Mouse (Mus musculus): ENCODE results near the gene Psap. TPM values are rescaled to one million over a fixed set of nuclear protein-coding genes. Genes with fewer than 3 reads are reported as not detected.
A peak's percentile ranks its signal among the peaks of the same experiment; 100 is the strongest.

The Psap gene
- polyA plus RNA-seq, 2 experiments = 46.0 to 172 TPM

DNA sequence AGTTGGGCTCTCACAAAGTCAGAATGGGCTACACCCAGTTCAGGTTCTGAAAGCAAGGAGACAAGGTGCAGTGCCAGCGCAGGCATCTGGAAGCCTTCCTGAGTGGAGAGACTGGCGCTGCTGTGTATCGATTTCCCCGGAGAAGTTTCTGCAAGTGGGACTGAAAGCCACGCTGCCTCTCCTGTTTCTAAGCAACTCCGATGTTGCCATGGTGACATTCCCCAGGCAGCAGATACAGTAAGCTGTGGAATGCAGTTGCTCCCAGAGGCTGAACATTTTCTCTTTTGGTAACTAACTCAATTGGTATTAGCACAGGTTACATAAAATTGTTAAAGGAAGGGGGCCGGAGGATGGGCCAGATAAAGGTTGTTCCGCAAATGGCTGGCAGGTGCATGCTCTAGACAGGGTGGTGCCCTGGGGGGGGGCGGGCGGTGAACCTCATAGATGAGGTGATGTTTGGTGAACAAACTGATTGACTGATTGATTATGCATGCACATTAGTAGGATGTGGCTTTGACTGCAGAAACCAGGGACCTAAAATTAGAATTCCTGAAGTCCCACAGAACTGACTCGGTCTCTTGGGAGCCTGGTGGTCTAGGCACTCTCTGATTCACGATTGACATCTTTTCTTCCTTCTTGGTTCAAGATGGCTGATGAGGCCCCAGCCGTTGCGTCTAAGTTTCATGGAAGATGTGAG lies 8.4 kb downstream of the Psap start:
- Histone ChIP-seq H3K27ac (no peak overlapping the region), H3K36me3 (replicated peaks; ENCODE audit: control insufficient read depth, insufficient read depth, low read depth) (no peaks in the 10 kb centered on the region), H3K9me3 (ENCODE audit: control insufficient read depth, low read length) (no peaks in the 10 kb centered on the region), H3K4me1 (replicated peaks; ENCODE audit: control insufficient read depth in 2 of 2, insufficient read depth in 2 of 2, low read length in 1 of 2) (peaks cover 16 to 31% of the 10 kb centered on the region in 2 experiments), H3K4me2 (ENCODE audit: low read depth) (no peak overlapping the region; the same call in 1 of the 2 replicates), H3K27me3 (ENCODE audit: control insufficient read depth, insufficient read depth, low read length) (no peaks in the 10 kb centered on the region), H3K4me3 (ENCODE audit: insufficient read depth in 1 of 2, low read depth in 2 of 2, low read length in 2 of 2) (no peak overlapping the region), H3K9ac (replicated peaks) (no peak overlapping the region)
- TF ChIP-seq CTCF (IDR thresholded peaks at IDR 0.05; ENCODE audit: low read depth) (no peak), EP300 (IDR thresholded peaks at IDR 0.05; ENCODE audit: low read depth) (no peak)
- 81% methylated on average over 14 of the region's 14 CpGs for WGBS (ENCODE audit: insufficient replicate concordance)
- DNase-seq (ENCODE audit: low read depth in 3 of 3, low spot score in 3 of 3) = no peak
- no peak for ATAC-seq (ENCODE audit: insufficient read depth)

DNA sequence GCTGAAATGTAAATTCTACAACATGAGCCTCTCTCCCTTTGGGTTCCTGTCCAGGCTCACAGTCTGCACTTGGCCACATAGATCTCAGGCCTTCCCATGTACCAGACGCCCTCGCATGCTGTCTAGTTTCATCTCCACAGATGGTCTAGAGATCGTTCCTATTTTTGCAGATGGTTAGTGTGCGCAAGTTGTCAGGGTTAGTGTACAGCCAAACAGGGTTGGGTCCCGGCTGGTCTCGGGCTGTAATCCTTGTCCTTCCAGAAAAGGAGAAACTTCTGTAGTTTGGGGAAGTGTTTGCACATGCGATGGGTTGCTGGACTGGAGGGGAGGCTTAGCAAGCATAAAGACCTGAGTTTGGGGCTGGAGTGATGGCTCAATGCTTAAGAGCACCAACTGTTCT lies 9.1 kb downstream of the Psap start:
- Histone ChIP-seq H3K9me3 (ENCODE audit: control insufficient read depth, low read length) (no peaks in the 10 kb centered on the region), H3K9ac (replicated peaks) (no peak overlapping the region), H3K27me3 (ENCODE audit: control insufficient read depth, insufficient read depth, low read length) (no peaks in the 10 kb centered on the region), H3K27ac (no peak overlapping the region), H3K4me3 (ENCODE audit: insufficient read depth in 1 of 2, low read depth in 2 of 2, low read length in 2 of 2) (no peak overlapping the region), H3K36me3 (replicated peaks; ENCODE audit: control insufficient read depth, insufficient read depth, low read depth) (no peaks in the 10 kb centered on the region), H3K4me2 (ENCODE audit: low read depth) (no peak overlapping the region), H3K4me1 (replicated peaks; ENCODE audit: control insufficient read depth in 2 of 2, insufficient read depth in 2 of 2, low read length in 1 of 2) (peaks cover 24 to 39% of the 10 kb centered on the region in 2 experiments)
- DNase-seq (ENCODE audit: low read depth in 3 of 3, low spot score in 3 of 3) (no peak), ATAC-seq (ENCODE audit: insufficient read depth) (no peak)
- 65% methylated on average over 7 of the region's 7 CpGs for WGBS (ENCODE audit: insufficient replicate concordance)
- no peak for TF ChIP-seq CTCF (IDR thresholded peaks at IDR 0.05; ENCODE audit: low read depth)

DNA sequence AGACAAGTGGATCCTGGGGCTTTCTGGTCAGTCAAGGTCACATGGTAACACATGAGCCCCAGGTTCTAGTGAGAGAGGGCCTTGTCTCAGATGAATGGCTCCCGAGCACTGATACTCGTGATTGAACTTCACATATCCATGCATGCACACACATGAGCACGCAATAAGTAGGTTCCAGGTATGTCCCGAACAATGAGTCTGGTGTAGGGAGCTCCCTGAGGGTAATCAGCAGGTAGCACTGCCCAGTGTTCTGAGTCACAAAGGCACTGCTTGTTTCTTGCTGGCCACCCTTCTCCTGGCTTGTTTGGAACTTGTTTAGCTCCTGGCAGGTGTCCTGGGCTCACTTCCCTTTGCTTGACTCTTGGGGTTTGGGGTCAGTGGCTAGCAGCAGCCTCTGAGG lies 9.7 kb downstream of the Psap start:
- H3K9ac ChIP-seq (replicated peaks) = no peak overlapping the region
- WGBS (ENCODE audit: insufficient replicate concordance) = 83% methylated on average over 4 of the region's 4 CpGs
- peaks cover 24 to 42% of the 10 kb centered on the region in 2 experiments for H3K4me1 ChIP-seq (replicated peaks; ENCODE audit: control insufficient read depth in 2 of 2, insufficient read depth in 2 of 2, low read length in 1 of 2)
- H3K9me3 ChIP-seq (ENCODE audit: control insufficient read depth, low read length) = no peaks in the 10 kb centered on the region
- ATAC-seq (ENCODE audit: insufficient read depth) (no peak), DNase-seq (ENCODE audit: low read depth in 3 of 3, low spot score in 3 of 3) (no peak)
- no peaks in the 10 kb centered on the region for H3K36me3 ChIP-seq (replicated peaks; ENCODE audit: control insufficient read depth, insufficient read depth, low read depth)
- H3K4me2 ChIP-seq (ENCODE audit: low read depth) = no peak overlapping the region
- no peak overlapping the region for H3K27ac ChIP-seq
- no peaks in the 10 kb centered on the region for H3K27me3 ChIP-seq (ENCODE audit: control insufficient read depth, insufficient read depth, low read length)
- H3K4me3 ChIP-seq (ENCODE audit: insufficient read depth in 1 of 2, low read depth in 2 of 2, low read length in 2 of 2) = no peak overlapping the region
- TF ChIP-seq CTCF (IDR thresholded peaks at IDR 0.05; ENCODE audit: low read depth) (no peak), EP300 (IDR thresholded peaks at IDR 0.05; ENCODE audit: low read depth) (no peak)

DNA sequence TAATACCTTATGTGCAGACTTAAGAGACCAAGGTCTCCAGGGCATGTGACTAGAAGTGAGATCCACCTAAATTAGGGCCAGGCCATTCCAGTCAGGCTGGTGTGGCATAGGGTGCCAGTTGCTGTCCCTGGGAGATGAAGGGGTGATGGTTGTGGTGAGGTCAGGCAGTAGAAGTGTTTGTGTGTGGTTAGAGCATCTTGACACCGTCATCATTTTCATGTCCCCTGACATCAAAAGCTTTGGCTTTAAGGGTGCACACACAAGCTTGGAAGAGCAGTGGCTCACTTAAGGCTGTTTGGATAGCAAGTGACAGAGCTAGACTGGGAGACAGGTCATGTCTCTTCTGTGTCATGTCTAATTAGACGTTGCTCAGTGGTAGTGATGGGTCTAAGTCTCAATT lies 10.3 kb downstream of the Psap start:
- H3K4me1 ChIP-seq (replicated peaks; ENCODE audit: control insufficient read depth in 2 of 2, insufficient read depth in 2 of 2, low read length in 1 of 2) = peaks cover 24 to 45% of the 10 kb centered on the region in 2 experiments
- no peaks in the 10 kb centered on the region; the same call in 1 of the 2 replicates for H3K36me3 ChIP-seq (replicated peaks; ENCODE audit: control insufficient read depth, insufficient read depth, low read depth)
- DNase-seq (ENCODE audit: low read depth in 3 of 3, low spot score in 3 of 3) (no peak), ATAC-seq (ENCODE audit: insufficient read depth) (no peak)
- no peaks in the 10 kb centered on the region for H3K9me3 ChIP-seq (ENCODE audit: control insufficient read depth, low read length)
- H3K27ac ChIP-seq = no peak overlapping the region
- H3K4me2 ChIP-seq (ENCODE audit: low read depth) = no peak overlapping the region
- H3K4me3 ChIP-seq (ENCODE audit: insufficient read depth in 1 of 2, low read depth in 2 of 2, low read length in 2 of 2) = no peak overlapping the region
- TF ChIP-seq CTCF (IDR thresholded peaks at IDR 0.05; ENCODE audit: low read depth) (no peak), EP300 (IDR thresholded peaks at IDR 0.05; ENCODE audit: low read depth) (no peak)
- H3K9ac ChIP-seq (replicated peaks) = no peak overlapping the region
- no peaks in the 10 kb centered on the region for H3K27me3 ChIP-seq (ENCODE audit: control insufficient read depth, insufficient read depth, low read length)
- 61% methylated on average over 2 of the region's 2 CpGs for WGBS (ENCODE audit: insufficient replicate concordance)

DNA sequence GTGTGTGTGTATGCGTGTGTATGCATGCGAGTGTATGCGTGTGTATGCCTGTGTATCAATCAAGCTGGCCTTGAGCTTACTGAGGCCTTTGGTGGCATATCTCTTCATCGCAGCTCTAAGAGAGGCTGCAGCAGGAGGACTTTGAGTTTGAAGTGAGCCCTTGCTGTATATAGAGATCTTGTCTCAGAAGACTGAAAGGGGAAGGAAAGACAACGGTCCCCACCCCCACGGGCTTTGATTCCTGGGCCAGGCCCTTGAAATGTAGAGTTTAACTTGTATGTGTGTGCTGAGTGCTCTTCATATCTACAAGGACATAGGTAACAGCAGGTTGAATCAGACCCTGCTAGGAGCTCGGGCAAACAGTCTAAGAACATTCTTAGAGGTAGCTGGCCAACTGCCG lies 11.8 kb downstream of the Psap start:
- no peak for TF ChIP-seq CTCF (IDR thresholded peaks at IDR 0.05; ENCODE audit: low read depth)
- no peak for TF ChIP-seq EP300 (IDR thresholded peaks at IDR 0.05; ENCODE audit: low read depth)
- no peak overlapping the region for H3K9ac ChIP-seq (replicated peaks)
- DNase-seq (ENCODE audit: low read depth in 3 of 3, low spot score in 3 of 3) = peak in 2 of 3 experiments; percentile 17 to 22
- no peak overlapping the region; the same call in 1 of the 2 replicates for H3K4me2 ChIP-seq (ENCODE audit: low read depth)
- no peak overlapping the region for H3K4me3 ChIP-seq (ENCODE audit: insufficient read depth in 1 of 2, low read depth in 2 of 2, low read length in 2 of 2)
- no peaks in the 10 kb centered on the region for H3K27me3 ChIP-seq (ENCODE audit: control insufficient read depth, insufficient read depth, low read length)
- H3K36me3 ChIP-seq (replicated peaks; ENCODE audit: control insufficient read depth, insufficient read depth, low read depth) = peaks cover 8% of the 10 kb centered on the region
- H3K27ac ChIP-seq = no peak overlapping the region
- peaks cover 24 to 40% of the 10 kb centered on the region in 2 experiments for H3K4me1 ChIP-seq (replicated peaks; ENCODE audit: control insufficient read depth in 2 of 2, insufficient read depth in 2 of 2, low read length in 1 of 2)
- H3K9me3 ChIP-seq (ENCODE audit: control insufficient read depth, low read length) = no peaks in the 10 kb centered on the region
- WGBS (ENCODE audit: insufficient replicate concordance) = 22% methylated on average over 8 of the region's 8 CpGs
- ATAC-seq (ENCODE audit: insufficient read depth) = no peak

Measured in liver, embryonic 14.5 days (tissue).